Mouse (Mus musculus) right cerebral cortex, postnatal 10 days (tissue): ENCODE data around the gene Gli1.
A peak's percentile ranks its signal among the peaks of the same experiment; 100 is the strongest.
"Not testable (repeated sequence)": the region's sequence is repeated elsewhere in the genome, so short reads cannot be mapped to it uniquely, and the experiment has no call there.

Experiments used
- DNase-seq, 2 experiments: peaks; one replicate each; pipeline ENCODE4 v3.0.0; 2021; ENCODE audit warnings: low spot score in 2 of 2

Gene Gli1

GRCm38 (mm10) chr10:127322669-127323068 is 19.1 kb downstream of the Gli1 start:
- DNase-seq: no peak

GRCm38 (mm10) chr10:127322178-127322577 is 19.6 kb downstream of the Gli1 start:
- DNase-seq: no peak

GRCm38 (mm10) chr10:127321621-127322020 is 20.2 kb downstream of the Gli1 start, which contains the start of gene Arhgap9:
Gene Arhgap9, plus strand, starts transcription at chr10:127321964.
- no peak for DNase-seq

DNA sequence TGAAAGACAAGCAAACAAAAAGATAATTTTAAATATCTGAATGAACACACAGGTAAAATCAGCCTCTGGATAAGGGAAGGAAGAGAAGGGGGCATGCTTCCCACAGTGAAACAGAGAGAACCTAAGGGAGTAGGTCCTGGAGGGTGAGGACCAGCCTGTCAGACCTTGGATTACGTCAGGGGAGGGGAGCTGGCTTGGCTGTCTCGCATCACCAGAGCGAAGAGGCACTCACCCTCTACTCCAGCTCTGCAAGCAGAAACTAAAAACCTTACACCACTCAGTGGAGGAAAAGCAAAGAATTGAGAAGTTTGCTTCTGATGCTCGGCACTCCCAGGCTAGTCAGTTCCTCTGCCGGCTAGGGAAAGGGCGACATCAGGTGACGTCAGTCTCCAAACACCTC is 21.8 kb downstream of the Gli1 start:
- no peak for DNase-seq

DNA sequence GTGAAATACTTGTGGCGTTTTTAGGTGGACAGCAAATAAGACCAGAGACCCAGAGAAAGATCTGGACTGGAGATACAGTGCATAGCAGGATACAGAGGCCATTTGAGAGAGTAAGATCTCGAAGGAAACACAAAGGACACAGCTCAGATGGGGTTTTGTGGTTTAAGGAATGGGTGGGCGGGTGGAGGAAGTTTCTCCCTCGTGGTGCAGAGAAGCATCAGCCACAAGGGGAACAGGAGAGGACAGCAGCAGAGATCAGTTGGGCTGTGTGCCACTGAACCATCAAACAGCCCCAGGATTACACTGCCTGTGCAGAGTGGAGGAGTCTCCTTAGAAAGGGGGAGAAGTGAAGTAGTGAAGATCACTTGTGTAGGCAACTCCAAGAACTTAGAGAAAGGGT is 23.8 kb downstream of the Gli1 start:
- DNase-seq: no peak

GRCm38 (mm10) chr10:127317277-127317676 is 24.5 kb downstream of the Gli1 start:
- DNase-seq: no peak

DNA sequence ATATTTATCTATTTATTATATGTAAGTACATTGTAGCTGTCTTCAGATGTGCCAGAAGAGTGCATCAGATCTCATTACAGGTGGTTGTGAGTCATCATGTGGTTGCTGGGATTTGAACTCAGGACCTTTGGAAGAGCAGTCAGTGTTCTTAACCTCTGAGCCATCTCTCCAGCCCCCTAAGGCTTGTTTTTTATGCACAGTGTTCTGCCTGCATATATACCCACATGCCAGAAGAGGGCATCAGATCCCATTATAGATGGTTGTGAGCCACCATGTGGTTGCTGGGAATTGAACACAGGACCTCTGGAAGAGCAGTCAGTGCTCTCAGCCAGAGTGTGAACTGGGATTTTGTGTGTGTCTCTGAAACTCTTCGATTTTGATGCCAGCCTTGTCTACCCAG is 26.8 kb downstream of the Gli1 start:
- DNase-seq: not testable (repeated sequence)

DNA sequence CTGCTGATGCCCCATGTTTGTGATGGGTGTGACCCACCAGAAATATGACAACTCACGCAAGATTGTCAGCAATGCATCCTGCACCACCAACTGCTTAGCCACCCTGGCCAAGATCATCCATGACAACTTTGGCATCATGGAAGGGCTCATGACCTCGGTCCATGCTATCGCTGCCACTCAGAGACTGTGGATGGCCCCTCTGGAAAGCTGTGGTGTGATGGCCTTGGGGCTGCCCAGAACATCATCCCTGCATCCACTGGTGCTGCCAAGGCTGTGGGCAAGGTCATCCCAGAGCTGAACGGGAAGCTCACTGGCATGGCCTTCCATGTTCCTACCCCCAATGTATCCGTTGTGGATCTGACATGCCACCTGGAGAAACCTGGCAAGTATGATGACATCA is 28.3 kb downstream of the Gli1 start:
- DNase-seq: not testable (repeated sequence)

- DNase-seq: no peak
Measured at GRCm38 (mm10) chr10:127312858-127313257, 28.9 kb downstream of the Gli1 start.

- DNase-seq: peak; percentile 84 to 85
Measured at GRCm38 (mm10) chr10:127312356-127312676, 29.5 kb downstream of the Gli1 start.

- peak; percentile 96 to 97 for DNase-seq
Measured at GRCm38 (mm10) chr10:127311476-127312355, 30.1 kb downstream of the Gli1 start, which contains the start of gene Mars. Gene Mars, minus strand, starts transcription at chr10:127311786.

- no peak for DNase-seq
Measured at GRCm38 (mm10) chr10:127310523-127311475, 31.0 kb downstream of the Gli1 start.

GRCm38 (mm10) chr10:127309167-127309566 is 32.6 kb downstream of the Gli1 start:
- not testable (repeated sequence) for DNase-seq

DNA sequence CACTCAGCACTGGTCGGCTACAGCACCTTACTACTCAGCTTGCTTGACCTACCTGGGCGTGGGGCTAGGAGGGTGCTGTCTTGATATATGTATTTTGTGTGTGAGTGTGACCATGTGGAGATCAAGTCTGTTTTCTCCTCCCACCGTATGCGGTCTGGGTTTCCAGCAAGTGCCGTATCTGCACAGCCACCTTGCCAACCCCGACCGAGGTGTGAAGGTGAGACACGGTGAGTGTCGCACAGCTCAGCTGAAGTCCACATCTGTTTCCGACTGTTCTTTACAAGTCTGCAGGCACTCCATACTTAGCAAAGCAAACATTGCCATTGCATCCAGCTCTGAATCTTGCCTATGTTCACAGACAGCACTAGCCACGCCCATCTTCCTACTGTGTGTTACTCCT is 38.6 kb downstream of the Gli1 start:
- DNase-seq: no peak

DNA sequence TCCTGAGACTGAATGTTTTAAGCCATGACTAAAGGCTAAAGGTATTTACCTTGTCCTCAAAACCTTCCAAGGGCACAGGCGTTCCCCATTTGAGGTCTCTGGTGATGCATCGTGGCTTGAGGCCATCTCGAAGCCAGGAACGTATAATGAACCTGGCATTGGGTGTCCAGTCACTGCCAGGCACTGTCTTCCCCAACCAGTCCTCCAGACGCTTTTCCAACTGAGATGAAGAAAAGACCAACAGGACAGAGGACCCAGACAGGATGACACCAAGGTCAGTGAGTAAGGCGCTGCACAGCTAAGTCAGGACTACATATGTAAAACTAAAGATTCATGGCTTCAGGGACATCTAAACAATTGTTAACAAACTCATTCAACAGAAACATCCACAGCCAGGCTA is 41.4 kb downstream of the Gli1 start:
- DNase-seq: no peak

GRCm38 (mm10) chr10:127297015-127297871 is 44.5 kb downstream of the Gli1 start:
- no peak for DNase-seq

DNA sequence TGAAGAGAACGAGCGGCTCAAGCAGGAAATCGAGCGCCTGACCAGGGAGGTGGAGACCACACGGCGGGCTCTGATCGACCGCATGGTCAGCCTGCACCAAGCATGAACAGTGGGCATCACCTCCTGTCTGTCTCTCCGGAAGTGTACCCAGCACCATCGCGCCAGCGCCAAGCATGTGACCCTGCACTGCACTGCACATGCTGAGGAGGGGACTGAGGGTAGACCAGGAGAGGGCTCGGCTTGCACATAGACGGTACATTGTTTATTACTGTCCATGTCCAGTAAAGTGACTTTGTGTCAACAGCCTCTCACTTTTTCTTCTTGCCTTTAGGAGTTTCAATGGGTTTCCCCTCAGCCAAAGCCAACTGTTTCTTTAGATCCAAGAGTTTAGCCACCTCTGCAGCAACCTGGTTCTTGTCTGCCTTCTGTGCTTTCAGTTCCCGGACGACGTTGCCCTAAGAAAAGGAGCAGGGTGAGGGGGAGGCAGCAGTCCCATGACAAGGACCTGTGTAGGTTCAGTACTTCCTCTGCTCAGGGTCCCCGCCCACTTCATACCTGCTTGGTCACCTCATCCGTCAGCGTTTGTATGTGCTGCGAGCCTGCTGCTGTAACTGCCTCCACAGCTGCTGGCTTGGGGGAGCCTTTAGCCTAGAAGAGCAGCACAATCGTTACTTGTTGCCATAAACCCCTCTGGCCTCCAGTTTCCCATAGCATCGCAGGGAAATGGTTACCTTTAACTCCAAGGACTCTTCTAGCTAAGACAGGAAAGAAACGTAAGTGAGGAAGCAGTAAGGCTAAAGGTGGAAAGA is 45.6 kb downstream of the Gli1 start:
- no peak for DNase-seq

- no peak for DNase-seq
Measured at GRCm38 (mm10) chr10:127294895-127295510, 46.8 kb downstream of the Gli1 start.

DNA sequence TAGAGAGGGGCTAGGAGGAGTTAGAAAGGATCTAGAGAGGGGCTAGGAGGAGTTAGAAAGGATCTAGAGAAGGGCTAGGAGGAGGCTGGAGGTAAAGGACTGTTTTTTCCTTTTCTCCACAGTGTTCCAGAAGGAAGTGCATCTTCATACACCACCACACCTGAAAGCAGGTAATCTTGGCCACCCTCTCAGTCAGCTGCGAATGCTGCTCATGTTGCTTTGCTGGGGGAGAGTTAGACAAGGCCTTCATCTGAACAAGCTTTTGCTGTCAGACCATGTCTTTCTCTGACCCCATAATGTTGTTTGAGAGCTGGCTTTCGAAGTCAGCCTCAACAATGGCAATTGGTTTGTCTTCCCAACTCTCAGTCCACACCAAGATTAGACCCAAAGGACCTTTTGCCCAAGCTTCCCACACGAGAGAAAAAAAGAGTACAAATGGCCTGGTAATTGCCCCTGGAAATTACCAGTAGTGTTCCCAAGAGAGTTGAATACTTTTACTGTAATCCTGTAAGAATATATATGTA is 48.1 kb downstream of the Gli1 start:
- DNase-seq: no peak

- DNase-seq: no peak
Measured at GRCm38 (mm10) chr10:127292987-127293538, 48.7 kb downstream of the Gli1 start.
